Mouse (Mus musculus): ENCODE data around the gene Adgrl4.

DNA sequence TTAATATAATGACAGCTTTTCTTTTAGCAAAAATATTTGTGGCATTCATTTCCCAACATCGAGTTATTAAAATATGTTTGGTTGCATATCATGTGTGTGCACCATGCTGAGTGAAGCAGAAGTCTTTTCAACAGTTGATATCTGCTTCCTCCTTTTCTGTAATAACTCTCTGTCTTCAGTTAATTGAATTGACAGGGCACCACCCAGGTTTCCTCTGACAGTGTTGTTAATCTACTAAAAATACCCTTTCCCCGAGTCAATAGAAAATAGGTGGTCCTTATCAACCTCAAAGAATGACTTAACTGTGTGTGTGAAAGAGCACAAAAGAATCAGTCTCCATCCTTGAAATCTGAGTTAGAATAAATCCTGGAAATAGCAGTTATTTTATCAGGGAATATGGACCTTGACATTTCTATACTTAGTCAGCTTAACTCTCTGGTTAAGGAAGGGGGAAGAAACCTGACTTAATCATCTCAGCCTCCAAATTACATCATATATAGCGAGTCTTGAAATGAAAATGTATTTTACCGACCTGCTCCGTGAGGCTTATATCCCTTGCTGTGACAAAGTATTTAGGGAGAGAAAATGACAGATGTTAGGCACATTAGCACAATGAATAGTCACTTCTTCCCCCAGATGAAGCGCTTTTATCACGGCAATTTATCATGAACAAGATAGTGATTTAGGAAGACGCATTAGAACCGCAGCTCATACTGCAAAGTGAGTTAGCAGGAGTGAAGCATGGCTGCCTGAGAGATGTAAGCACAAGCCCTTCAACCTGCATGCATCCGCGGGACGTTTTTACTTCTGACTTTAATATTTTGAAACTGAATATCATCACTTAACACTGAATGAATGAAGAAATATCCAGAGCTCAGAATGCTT, 19.8 kb upstream of the Adgrl4 start:
- TF ChIP-seq CTCF (IDR thresholded peaks at IDR 0.05; ENCODE audit: low read depth) (no peak), EP300 (optimal IDR thresholded peaks at IDR 0.05) (no peak)
